ENCODE assay signal across 11 mouse cellular contexts in the genomic region with DNA sequence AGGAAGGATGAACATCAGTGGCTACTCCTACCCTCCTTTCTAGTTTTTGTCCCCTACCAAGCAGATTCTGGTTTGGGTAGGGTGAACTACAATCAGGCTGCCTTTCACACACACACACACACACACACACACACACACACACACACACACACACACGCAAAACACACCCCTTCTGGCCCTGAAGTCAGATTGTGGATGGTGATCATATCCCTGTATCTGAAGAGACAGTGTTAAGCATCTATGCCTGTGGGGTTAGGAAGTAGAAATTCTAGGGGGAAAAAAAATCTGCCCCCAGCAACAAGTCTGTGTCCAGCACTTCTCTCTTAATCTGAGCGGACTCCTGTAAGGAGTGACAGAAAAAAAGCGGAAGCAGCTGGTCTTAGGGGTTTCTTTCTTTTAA. TPM values are rescaled to one million over a fixed set of nuclear protein-coding genes. Genes with fewer than 3 reads are reported as not detected.
DNase-seq lines count a peak whose midpoint lies in the region; ATAC-seq and TF ChIP-seq lines count a peak whose summit lies in the region.
"Had no signal": no experiment of that assay in that cellular context is flagged by ENCODE, and none has a peak within 500 bp of the region (broad histone marks: within the 10 kb centered on the region; RNA-seq: fewer than 3 reads in every experiment).

No protein-coding gene starts in this region.

- H3K4me3 ChIP-seq in forebrain, embryonic 16.5 days (replicated peaks; ENCODE audit: low read length): 0 out of 2 replicates have a peak overlapping the region, but pooled peaks have one; percentile 9
- H3K4me3 ChIP-seq in midbrain, embryonic 11.5 days (ENCODE audit: low read depth, low read length): peak overlapping the region; percentile 30
- no peak overlapping the region for H3K4me3 ChIP-seq in olfactory bulb, adult 2 months (ENCODE audit: insufficient read depth, low read depth, low read length)

- peaks cover 48% of the 10 kb centered on the region for H3K27me3 ChIP-seq in forebrain, embryonic 16.5 days (replicated peaks; ENCODE audit: control insufficient read depth, insufficient read depth, low read length)
- peaks cover 80% of the 10 kb centered on the region for H3K27me3 ChIP-seq in midbrain, embryonic 11.5 days (ENCODE audit: control insufficient read depth, insufficient read depth, low read length)

- peaks cover 18% of the 10 kb centered on the region for H3K4me1 ChIP-seq in forebrain, embryonic 16.5 days (replicated peaks; ENCODE audit: control insufficient read depth, insufficient read depth, low read length)
- H3K4me1 ChIP-seq in midbrain, embryonic 11.5 days (ENCODE audit: control insufficient read depth, insufficient read depth, low read length): no peaks in the 10 kb centered on the region
- peaks cover 4% of the 10 kb centered on the region; the same call in 1 of the 2 replicates for H3K4me1 ChIP-seq in olfactory bulb, adult 2 months (ENCODE audit: control insufficient read depth, insufficient read depth, low read length)

- H3K36me3 ChIP-seq in forebrain, embryonic 16.5 days (ENCODE audit: control insufficient read depth, insufficient read depth): no peaks in the 10 kb centered on the region
- H3K36me3 ChIP-seq in midbrain, embryonic 11.5 days (ENCODE audit: control insufficient read depth, insufficient read depth, low read length): no peaks in the 10 kb centered on the region

- no peak for ATAC-seq in forebrain, embryonic 16.5 days
- no peak for ATAC-seq in midbrain, embryonic 11.5 days (ENCODE audit: low FRiP score)
- ATAC-seq: liver, postnatal 0 days had no signal

- no peaks in the 10 kb centered on the region for H3K9me3 ChIP-seq in forebrain, embryonic 16.5 days (ENCODE audit: control insufficient read depth, low read length)
- no peaks in the 10 kb centered on the region for H3K9me3 ChIP-seq in midbrain, embryonic 11.5 days (ENCODE audit: control insufficient read depth, low read length)

- peak; percentile 20 for DNase-seq in retina, embryonic 14.5 days (ENCODE audit: low spot score)
- DNase-seq in retina, postnatal 1 day: no peak
- no peak for DNase-seq in midbrain, embryonic 11.5 days (ENCODE audit: low spot score, missing footprints)
- DNase-seq in testis, postnatal 14 days (ENCODE audit: low spot score): no peak
- no peak for DNase-seq in right cerebral cortex, postnatal 4 days
- DNase-seq in right cerebral cortex, postnatal 25 days: no peak
- DNase-seq: adrenal gland, postnatal 36 days; kidney, postnatal 14 days; liver, postnatal 0 days had no signal

- peak overlapping the region; percentile 25 for H3K4me2 ChIP-seq in forebrain, embryonic 16.5 days (ENCODE audit: low read length)
- H3K4me2 ChIP-seq in midbrain, embryonic 11.5 days: peak overlapping the region; percentile 27

- no peak for TF ChIP-seq POLR2A in olfactory bulb, adult 2 months (IDR thresholded peaks at IDR 0.05; ENCODE audit: insufficient read depth, low read depth, low read length)

- H3K27ac ChIP-seq in forebrain, embryonic 16.5 days (ENCODE audit: low read length): peak overlapping the region; percentile 67
- H3K27ac ChIP-seq in midbrain, embryonic 11.5 days (ENCODE audit: low read depth, low read length): peak overlapping the region; percentile 63; the same call in 1 of the 2 replicates
- 0 out of 2 replicates have a peak overlapping the region, but pooled peaks have one; percentile 53 for H3K27ac ChIP-seq in olfactory bulb, adult 2 months (ENCODE audit: insufficient read depth, low read depth, low read length)

- no peak overlapping the region for H3K9ac ChIP-seq in forebrain, embryonic 16.5 days (replicated peaks; ENCODE audit: low read depth, low read length)
- H3K9ac ChIP-seq in midbrain, embryonic 11.5 days (ENCODE audit: low read length): peak overlapping the region; percentile 73
- H3K9ac ChIP-seq: liver, postnatal 0 days had no signal

- no peak for TF ChIP-seq CTCF in olfactory bulb, adult 2 months (IDR thresholded peaks at IDR 0.05; ENCODE audit: insufficient read depth, low read depth, low read length)

- WGBS in forebrain, embryonic 16.5 days: 11% methylated on average over 3 of the region's 3 CpGs
- 5% methylated on average over 3 of the region's 3 CpGs for WGBS in midbrain, embryonic 11.5 days
- WGBS in olfactory bulb, adult 2 months: 40% methylated on average over 3 of the region's 3 CpGs

RNA-seq across cellular contexts. Expression of gene Zic1, which starts 2.5 kb away (rescaled TPM):
- polyA plus RNA-seq in forebrain, embryonic 16.5 days (2015; fragmentation: Nextera tagmentation; extraction: Ambion mirVana): 4.5 and 8.0 TPM in 2 replicates
- polyA plus RNA-seq in midbrain, embryonic 11.5 days (2014; fragmentation: Nextera tagmentation; extraction: Ambion mirVana): 13.7 and 14.8 TPM in 2 replicates
- not detected in 2 replicates for polyA plus RNA-seq in olfactory bulb, adult 2 months (2012; ENCODE audit: insufficient read depth, insufficient read length, low replicate concordance, missing spikeins)
- polyA plus RNA-seq: liver, postnatal 0 days had no signal

RNA-seq across cellular contexts. Expression of gene Zic4, which starts 5.9 kb away (rescaled TPM):
- 28.3 and 47.6 TPM in 2 replicates for polyA plus RNA-seq in forebrain, embryonic 16.5 days (2015; fragmentation: Nextera tagmentation; extraction: Ambion mirVana)
- polyA plus RNA-seq in midbrain, embryonic 11.5 days (2014; fragmentation: Nextera tagmentation; extraction: Ambion mirVana): 41.7 and 42.5 TPM in 2 replicates
- polyA plus RNA-seq in olfactory bulb, adult 2 months (2012; ENCODE audit: insufficient read depth, insufficient read length, low replicate concordance, missing spikeins): not detected in 2 replicates
- polyA plus RNA-seq: liver, postnatal 0 days had no signal

Comparison
In these comparisons a context has a peak if more than half of its experiments do, and no peak if none do; other contexts are left out.
1. RNA of gene Zic4, which starts 5.9 kb away (polyA plus RNA-seq): 28.3 to 47.6 TPM in forebrain, embryonic 16.5 days and 41.7 to 42.5 TPM in midbrain, embryonic 11.5 days; not detected in olfactory bulb, adult 2 months; every median in the first group is over 10 times any median in the second.
2. Peak in every context shown above with its lines, with median percentiles within 50 percentile points of each other: H3K27ac ChIP-seq.